Mouse (Mus musculus) left cerebral cortex, adult 11 months (tissue): ENCODE results near the gene Atp5d.

Source experiments
- DNase-seq: peaks from one replicate; pipeline ENCODE4 v3.0.0; 2022; ENCODE audit warnings: low spot score

The Atp5d gene

DNA sequence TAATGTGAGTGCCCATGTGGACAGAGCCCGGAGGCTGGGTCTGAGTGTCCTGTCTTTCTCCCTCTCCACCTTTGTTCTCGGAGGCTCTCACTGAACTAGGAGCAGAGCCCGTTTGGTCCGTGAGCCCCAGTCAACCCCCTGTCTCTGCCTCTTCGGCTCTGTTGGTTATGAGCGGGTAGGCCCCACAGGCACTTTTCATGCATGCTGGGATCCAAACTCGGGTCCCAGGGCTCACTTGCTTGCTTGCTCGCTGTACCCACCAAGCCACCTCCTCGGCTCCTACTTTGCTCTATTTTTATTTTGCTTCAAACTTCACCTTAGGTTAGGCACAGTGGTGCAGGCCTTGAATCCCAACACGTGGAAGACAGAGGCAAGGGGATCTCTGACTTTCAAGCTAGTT lies 49.3 kb downstream of the Atp5d start:
- DNase-seq, result no peak

DNA sequence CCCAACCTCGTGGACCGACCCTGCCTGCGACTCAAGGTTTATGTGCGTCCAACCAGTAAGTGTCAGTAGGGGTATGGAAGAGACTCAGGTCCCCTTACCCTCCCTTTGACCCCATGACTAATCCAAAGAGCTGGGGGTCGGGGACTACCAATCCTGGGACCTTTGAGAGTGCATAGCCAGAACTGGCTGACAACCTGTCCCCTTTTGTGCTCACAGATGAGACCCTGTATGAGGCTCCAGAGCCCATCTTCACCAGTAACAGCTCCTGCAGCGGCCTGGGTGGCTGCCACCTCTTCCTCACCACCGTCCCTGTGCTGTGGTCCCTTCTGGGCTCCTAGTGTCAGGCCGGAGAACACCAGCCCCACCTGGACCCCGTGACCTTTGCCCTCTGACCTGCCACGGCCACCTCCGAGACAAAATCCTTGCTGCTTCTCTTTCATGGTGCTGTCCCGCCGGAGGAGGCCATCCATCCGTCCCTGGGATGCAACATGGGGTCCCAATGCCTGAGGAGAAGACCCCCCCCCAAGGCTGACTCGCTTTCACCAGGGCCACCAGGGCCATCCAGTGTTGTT lies 50.1 kb downstream of the Atp5d start:
- no peak for DNase-seq

DNA sequence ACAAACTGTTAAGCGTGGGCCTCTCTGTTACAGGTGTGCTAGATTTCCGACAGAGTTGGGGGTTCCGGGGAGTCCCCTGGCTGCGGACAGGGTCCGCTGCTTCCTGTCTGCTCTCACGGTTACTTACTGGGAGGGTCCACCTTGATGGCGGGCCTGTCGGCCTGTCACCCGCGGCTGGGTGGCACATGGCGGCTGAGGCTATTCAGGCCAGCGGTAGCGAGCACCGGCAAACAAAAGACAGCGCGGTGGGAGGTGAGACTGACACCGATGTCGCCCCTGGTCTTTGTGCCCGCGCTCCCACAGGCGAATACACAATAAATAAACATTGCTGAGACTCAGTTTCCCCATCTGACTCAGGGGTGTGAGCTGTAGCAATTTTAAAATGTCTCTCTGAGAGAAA lies 51.6 kb downstream of the Atp5d start:
- DNase-seq, result no peak

DNA sequence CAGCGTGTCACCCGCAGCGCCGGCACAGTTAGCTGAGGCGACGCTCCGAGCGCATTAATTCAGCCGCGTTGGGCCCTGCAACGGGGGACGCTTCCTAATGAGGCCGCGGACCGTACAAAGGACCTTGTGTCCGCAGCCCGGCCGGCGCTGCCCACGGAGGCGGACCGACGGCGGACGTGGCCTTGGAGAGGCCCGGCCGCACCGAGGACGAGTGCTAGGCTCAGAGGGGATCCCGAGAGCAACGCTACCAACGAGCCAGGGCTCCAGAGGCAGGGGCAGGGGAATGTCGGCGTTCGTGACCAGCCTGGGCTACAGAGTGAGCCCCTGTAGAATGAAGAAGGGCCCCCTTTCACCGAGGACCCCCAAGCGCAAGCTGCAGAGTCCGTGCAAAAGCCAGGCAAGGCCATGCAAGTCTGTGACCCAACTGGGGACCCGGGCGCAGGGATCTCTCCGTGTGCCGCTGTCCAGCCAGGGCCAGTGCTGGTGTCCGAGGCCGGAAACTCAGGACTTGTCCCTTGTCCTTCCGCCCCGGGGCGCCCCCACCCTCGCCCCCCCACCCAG lies 52.1 kb downstream of the Atp5d start:
- DNase-seq, result no peak

DNA sequence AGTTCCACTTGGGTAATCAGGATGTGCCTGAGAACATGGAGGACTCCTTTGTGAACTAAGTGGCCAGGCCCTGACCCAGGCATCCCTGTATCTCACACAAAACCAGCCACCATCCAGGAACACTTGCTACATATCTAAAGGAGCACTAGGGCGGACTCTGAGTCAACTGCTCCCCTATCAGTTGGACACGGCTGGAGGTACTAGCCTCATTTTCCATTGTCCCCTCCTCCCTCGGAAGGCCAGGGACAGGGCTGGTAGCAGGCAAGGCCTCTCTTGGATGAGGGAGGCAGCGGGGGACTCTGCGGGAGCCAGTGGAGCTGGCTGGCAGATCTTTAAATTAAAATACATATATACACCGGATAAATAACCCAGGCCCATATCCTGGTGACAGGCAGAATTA lies 55.5 kb downstream of the Atp5d start:
- DNase-seq, result no peak

DNA sequence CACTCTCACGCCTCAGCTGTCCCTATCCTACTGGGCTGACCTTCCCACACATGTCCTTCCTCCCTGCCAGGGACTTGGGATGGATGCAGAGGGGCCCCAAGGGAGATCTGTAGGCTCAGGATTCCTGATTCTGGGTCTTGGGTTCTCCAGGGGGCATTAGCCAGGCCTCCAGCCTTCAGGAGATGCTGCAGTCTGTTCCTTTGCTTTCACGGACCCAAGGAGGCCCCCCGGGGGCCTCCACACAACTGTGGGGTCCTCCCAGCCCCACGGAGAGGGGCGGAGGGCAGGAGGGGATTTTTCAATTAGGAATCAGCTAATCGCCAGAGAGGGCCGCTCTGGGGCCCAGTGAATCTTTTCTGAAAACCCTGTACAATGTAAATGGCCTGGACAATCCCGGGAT lies 56.0 kb downstream of the Atp5d start:
- no peak for DNase-seq
